Mouse (Mus musculus): ENCODE measurements around the gene Sbsn.
A peak's percentile ranks its signal among the peaks of the same experiment; 100 is the strongest.

Sbsn gene

GRCm38 (mm10) chr7:30751086-30751669, at the start of gene Sbsn:
Gene Sbsn (plus strand): TSS chr7:30751471.
- Histone ChIP-seq H3K4me3 (replicated peaks; ENCODE audit: low read length) (no peak within 1 kb of the TSS), H3K4me1 (replicated peaks; ENCODE audit: low read depth, low read length) (peaks cover 26% of the 10 kb centered on the region), H3K9me3 (ENCODE audit: low read length) (peaks cover 10% of the 10 kb centered on the region), H3K27me3 (ENCODE audit: insufficient read depth, low read length) (peaks cover 22% of the 10 kb centered on the region), H3K36me3 (ENCODE audit: insufficient read depth, low read length) (no peaks in the 10 kb centered on the region)
- TF ChIP-seq NANOG (IDR thresholded peaks at IDR 0.05; ENCODE audit: borderline replicate concordance, low read length) (no peak), CTCF (conservative IDR thresholded peaks at IDR 0.05; ENCODE audit: low read length) (no peak), POU5F1 (IDR thresholded peaks at IDR 0.05; ENCODE audit: borderline replicate concordance, low read length) (no peak)

GRCm38 (mm10) chr7:30706214-30706882, 44.9 kb upstream of the Sbsn start:
- Histone ChIP-seq H3K9me3 (ENCODE audit: low read length) (no peaks in the 10 kb centered on the region), H3K4me1 (replicated peaks; ENCODE audit: low read depth, low read length) (no peaks in the 10 kb centered on the region), H3K27me3 (ENCODE audit: insufficient read depth, low read length) (peaks cover 15% of the 10 kb centered on the region), H3K4me3 (replicated peaks; ENCODE audit: low read length) (no peak overlapping the region), H3K36me3 (ENCODE audit: insufficient read depth, low read length) (no peaks in the 10 kb centered on the region)
- TF ChIP-seq CTCF (conservative IDR thresholded peaks at IDR 0.05; ENCODE audit: low read length) (no peak), POU5F1 (IDR thresholded peaks at IDR 0.05; ENCODE audit: borderline replicate concordance, low read length) (no peak), NANOG (IDR thresholded peaks at IDR 0.05; ENCODE audit: borderline replicate concordance, low read length) (no peak)

- Histone ChIP-seq H3K4me3 (replicated peaks; ENCODE audit: low read length) (no peak overlapping the region), H3K4me1 (replicated peaks; ENCODE audit: low read depth, low read length) (peaks cover 5% of the 10 kb centered on the region; the same call in 1 of the 2 replicates), H3K36me3 (ENCODE audit: insufficient read depth, low read length) (no peaks in the 10 kb centered on the region), H3K9me3 (ENCODE audit: low read length) (no peaks in the 10 kb centered on the region), H3K27me3 (ENCODE audit: insufficient read depth, low read length) (peaks cover 25% of the 10 kb centered on the region)
- no peak for TF ChIP-seq POU5F1 (IDR thresholded peaks at IDR 0.05; ENCODE audit: borderline replicate concordance, low read length)
- no peak for TF ChIP-seq NANOG (IDR thresholded peaks at IDR 0.05; ENCODE audit: borderline replicate concordance, low read length)
- TF ChIP-seq CTCF (conservative IDR thresholded peaks at IDR 0.05; ENCODE audit: low read length): no peak
These were observed 43.8 kb upstream of the Sbsn start for GRCm38 (mm10) chr7:30707441-30707840.

- H3K4me3 ChIP-seq (replicated peaks; ENCODE audit: low read length): no peak within 1 kb of the TSS
- TF ChIP-seq POU5F1 (IDR thresholded peaks at IDR 0.05; ENCODE audit: borderline replicate concordance, low read length) (no peak), NANOG (IDR thresholded peaks at IDR 0.05; ENCODE audit: borderline replicate concordance, low read length) (no peak), CTCF (conservative IDR thresholded peaks at IDR 0.05; ENCODE audit: low read length) (no peak)
- H3K4me1 ChIP-seq (replicated peaks; ENCODE audit: low read depth, low read length): peaks cover 24% of the 10 kb centered on the region
- no peaks in the 10 kb centered on the region for H3K36me3 ChIP-seq (ENCODE audit: insufficient read depth, low read length)
- H3K9me3 ChIP-seq (ENCODE audit: low read length): no peaks in the 10 kb centered on the region
- peaks cover 65% of the 10 kb centered on the region for H3K27me3 ChIP-seq (ENCODE audit: insufficient read depth, low read length)
These were observed 39.3 kb upstream of the Sbsn start, which contains the start of gene Atp4a for GRCm38 (mm10) chr7:30711942-30712341. Gene Atp4a (plus strand): TSS chr7:30712209.

DNA sequence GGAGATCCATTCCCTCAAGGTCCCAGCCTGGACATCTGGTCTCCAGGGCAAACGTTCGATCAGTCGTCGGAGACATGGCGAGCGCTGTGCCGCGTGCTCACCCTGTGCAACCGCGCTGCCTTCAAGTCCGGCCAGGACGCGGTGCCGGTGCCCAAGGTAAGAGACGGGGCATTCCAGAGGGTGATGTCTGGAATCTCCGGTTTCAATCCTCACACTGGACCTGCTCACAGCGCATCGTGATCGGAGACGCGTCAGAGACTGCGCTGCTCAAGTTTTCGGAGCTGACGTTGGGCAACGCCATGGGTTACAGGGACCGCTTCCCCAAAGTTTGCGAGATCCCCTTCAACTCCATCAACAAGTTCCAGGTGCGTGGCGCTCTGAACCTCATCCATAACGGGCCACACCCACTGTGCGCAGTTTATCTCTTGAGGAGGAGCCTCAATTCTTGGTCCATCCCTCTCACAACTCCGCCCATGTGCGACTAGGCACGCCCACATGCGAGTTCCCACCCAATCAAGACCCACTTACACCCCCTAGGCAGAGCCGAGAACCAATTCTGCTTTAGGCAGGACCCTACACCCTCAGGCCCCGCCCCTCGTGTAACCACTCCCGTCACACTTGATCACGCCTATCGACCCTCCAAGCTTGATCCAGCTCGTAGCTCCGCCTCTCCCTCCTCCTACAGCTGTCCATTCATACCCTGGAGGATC, 34.1 kb upstream of the Sbsn start:
- Histone ChIP-seq H3K27me3 (ENCODE audit: insufficient read depth, low read length) (peaks cover 68% of the 10 kb centered on the region), H3K4me1 (replicated peaks; ENCODE audit: low read depth, low read length) (peaks cover 31% of the 10 kb centered on the region), H3K36me3 (ENCODE audit: insufficient read depth, low read length) (no peaks in the 10 kb centered on the region), H3K4me3 (replicated peaks; ENCODE audit: low read length) (peak overlapping the region; percentile 83), H3K9me3 (ENCODE audit: low read length) (no peaks in the 10 kb centered on the region)
- no peak for TF ChIP-seq POU5F1 (IDR thresholded peaks at IDR 0.05; ENCODE audit: borderline replicate concordance, low read length)
- no peak for TF ChIP-seq NANOG (IDR thresholded peaks at IDR 0.05; ENCODE audit: borderline replicate concordance, low read length)
- TF ChIP-seq CTCF (conservative IDR thresholded peaks at IDR 0.05; ENCODE audit: low read length): no peak

- H3K4me3 ChIP-seq (replicated peaks; ENCODE audit: low read length): peak overlapping the region; percentile 83
- H3K9me3 ChIP-seq (ENCODE audit: low read length): no peaks in the 10 kb centered on the region
- TF ChIP-seq CTCF (conservative IDR thresholded peaks at IDR 0.05; ENCODE audit: low read length) (no peak), POU5F1 (IDR thresholded peaks at IDR 0.05; ENCODE audit: borderline replicate concordance, low read length) (no peak), NANOG (IDR thresholded peaks at IDR 0.05; ENCODE audit: borderline replicate concordance, low read length) (no peak)
- peaks cover 65% of the 10 kb centered on the region for H3K27me3 ChIP-seq (ENCODE audit: insufficient read depth, low read length)
- peaks cover 28% of the 10 kb centered on the region for H3K4me1 ChIP-seq (replicated peaks; ENCODE audit: low read depth, low read length)
- H3K36me3 ChIP-seq (ENCODE audit: insufficient read depth, low read length): no peaks in the 10 kb centered on the region
These were observed 33.6 kb upstream of the Sbsn start for GRCm38 (mm10) chr7:30717716-30718046.

DNA sequence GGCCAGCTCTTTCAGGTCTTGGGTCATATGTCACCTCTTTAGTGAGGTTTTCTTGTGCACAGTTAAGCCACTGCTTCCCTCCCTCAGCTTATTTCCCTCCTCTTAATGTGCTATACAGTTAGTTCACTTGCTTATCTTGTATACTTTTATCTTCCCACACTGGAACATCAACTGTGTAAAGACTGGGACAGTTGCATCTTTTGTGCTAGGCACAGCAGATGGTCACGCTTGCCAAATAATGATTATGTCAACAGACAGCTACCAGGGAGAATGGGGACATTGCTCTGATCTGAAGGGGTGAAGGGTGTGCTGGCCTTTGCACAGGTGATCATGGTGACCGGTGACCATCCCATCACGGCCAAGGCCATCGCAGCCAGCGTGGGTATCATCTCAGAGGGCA, 31.6 kb upstream of the Sbsn start:
- peaks cover 31% of the 10 kb centered on the region for H3K4me1 ChIP-seq (replicated peaks; ENCODE audit: low read depth, low read length)
- H3K27me3 ChIP-seq (ENCODE audit: insufficient read depth, low read length): peaks cover 50% of the 10 kb centered on the region
- no peak for TF ChIP-seq POU5F1 (IDR thresholded peaks at IDR 0.05; ENCODE audit: borderline replicate concordance, low read length)
- TF ChIP-seq NANOG (IDR thresholded peaks at IDR 0.05; ENCODE audit: borderline replicate concordance, low read length): no peak
- TF ChIP-seq CTCF (conservative IDR thresholded peaks at IDR 0.05; ENCODE audit: low read length): no peak
- no peak overlapping the region for H3K4me3 ChIP-seq (replicated peaks; ENCODE audit: low read length)
- no peaks in the 10 kb centered on the region; the same call in 1 of the 2 replicates for H3K36me3 ChIP-seq (ENCODE audit: insufficient read depth, low read length)
- no peaks in the 10 kb centered on the region for H3K9me3 ChIP-seq (ENCODE audit: low read length)

- Histone ChIP-seq H3K36me3 (ENCODE audit: insufficient read depth, low read length) (peaks cover 12% of the 10 kb centered on the region), H3K27me3 (ENCODE audit: insufficient read depth, low read length) (peaks cover 33% of the 10 kb centered on the region), H3K4me1 (replicated peaks; ENCODE audit: low read depth, low read length) (peaks cover 34% of the 10 kb centered on the region), H3K9me3 (ENCODE audit: low read length) (no peaks in the 10 kb centered on the region), H3K4me3 (replicated peaks; ENCODE audit: low read length) (no peak overlapping the region)
- no peak for TF ChIP-seq POU5F1 (IDR thresholded peaks at IDR 0.05; ENCODE audit: borderline replicate concordance, low read length)
- TF ChIP-seq CTCF (conservative IDR thresholded peaks at IDR 0.05; ENCODE audit: low read length): no peak
- TF ChIP-seq NANOG (IDR thresholded peaks at IDR 0.05; ENCODE audit: borderline replicate concordance, low read length): no peak
These were observed 30.0 kb upstream of the Sbsn start for GRCm38 (mm10) chr7:30721286-30721685.

Measured in E14TG2a.4 (cell line).